Mouse (Mus musculus) liver (tissue): Measurements from ENCODE around the gene Mthfr.

Experiments used
- DNase-seq: peaks from one replicate; pipeline ENCODE4 v3.0.0-alpha.2; 2020; ENCODE audit warnings: mixed read lengths

Mthfr gene

DNA sequence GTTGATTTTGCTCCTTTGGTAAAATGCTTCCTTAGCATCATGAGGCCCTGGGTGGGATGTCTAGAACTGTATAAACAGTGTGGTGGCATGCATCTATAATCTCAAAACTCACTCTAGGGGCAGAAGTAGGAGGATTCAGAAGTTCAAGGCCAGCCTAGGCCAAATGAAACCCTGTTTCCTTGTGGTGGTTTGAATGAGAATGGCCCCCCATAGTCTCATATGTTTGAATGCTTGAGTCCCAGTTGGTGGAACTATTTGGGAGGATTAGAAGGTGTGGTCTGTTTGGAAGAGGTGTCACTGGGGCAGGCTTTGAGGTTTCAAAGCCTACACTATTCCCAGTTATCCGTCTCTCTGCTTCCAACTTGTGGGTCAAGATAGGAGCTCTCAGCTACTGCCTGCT is 52.3 kb downstream of the Mthfr start:
- DNase-seq, result no peak

DNA sequence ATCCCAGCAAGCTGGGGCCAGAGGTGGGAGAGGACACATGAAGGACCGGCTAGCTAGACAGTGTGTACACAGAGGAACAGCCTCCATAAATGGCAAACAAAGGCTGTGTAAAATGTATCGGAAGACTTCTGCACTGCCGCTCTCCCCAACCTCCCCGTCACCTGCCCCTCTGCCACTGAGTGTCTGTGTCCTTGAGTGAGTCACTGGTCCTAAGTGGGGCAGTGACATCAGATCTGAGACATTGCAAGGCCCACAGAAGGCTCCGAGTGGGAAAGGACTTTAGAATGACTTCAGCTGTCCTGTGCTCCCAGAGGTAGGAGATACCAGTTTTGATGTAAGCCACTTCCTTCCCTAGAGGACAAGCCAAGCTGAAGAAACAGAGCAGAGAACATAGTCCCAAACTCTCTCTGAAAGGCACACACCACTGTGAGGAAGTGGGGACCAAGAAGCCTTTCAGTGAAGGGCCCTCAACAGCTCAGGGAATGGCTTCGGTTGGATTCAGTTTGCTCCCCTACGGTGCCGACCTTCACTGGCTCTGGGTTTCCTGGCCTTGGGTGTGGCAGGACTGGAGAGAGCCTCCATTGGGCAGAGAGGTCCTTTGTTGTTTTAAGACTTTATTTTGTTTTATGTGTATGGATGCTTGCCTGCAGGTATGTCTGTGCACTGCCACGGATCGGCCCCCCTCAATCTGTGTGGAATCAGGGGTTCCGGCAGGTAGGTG is 53.8 kb downstream of the Mthfr start:
- DNase-seq, result no peak

DNA sequence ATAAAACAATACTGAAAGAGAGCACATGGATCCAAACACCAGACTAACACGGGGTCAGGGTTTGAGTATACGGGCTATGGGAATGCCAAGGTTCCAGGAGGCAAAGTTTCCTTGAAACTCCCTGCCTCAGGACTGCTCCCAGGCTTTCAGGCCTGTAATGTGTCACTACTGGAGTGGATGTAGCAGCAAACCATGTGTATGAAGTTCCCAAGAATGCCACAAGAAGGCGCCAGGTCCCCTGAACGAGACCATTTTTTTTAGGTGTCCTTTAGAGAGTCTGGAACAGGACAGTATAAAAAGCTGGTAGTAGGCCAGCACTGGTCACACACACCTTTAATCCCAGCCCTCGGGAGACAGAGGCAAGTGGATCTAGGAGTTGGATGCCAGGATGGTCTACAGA is 55.3 kb downstream of the Mthfr start:
- DNase-seq, result no peak

DNA sequence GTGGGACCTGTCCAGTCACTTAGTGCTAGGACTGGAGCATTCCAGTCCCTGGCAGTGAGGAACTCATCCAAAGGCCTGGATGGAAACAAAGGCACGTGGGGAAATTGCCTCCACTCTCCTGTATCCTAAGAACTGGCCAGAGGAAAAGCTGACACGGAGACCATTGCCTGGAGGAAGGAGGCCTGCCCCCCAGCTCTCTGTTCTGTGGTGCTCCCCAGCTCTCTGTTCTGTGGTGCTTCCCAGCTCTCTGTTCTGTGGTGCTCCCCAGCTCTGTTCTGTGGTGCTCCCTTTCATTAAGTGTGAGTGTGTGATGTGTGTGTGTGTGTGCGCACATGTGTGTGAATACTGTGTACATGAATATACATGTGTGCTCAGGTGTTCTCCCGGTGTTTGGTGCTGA is 56.2 kb downstream of the Mthfr start:
- DNase-seq, result no peak

DNA sequence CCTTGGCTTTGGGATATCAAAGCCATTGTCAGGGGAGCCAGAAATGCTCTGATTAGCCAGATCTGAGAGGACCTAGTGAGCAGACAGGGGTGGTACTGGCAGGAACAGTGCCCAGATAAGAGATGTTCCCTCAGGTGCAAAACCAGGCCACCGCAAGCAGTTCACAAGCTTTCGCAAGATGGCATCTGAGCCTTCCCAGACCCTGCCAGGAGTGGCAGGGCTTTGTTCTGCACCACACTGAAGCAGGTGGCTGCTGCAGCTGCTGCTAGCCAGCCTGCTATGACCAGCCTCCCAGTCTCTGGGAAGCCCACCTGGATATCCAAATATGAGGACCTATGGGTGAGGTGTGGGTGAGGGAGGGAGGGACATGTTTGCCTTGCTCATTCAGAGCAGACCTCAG is 59.1 kb downstream of the Mthfr start:
- DNase-seq, result no peak

DNA sequence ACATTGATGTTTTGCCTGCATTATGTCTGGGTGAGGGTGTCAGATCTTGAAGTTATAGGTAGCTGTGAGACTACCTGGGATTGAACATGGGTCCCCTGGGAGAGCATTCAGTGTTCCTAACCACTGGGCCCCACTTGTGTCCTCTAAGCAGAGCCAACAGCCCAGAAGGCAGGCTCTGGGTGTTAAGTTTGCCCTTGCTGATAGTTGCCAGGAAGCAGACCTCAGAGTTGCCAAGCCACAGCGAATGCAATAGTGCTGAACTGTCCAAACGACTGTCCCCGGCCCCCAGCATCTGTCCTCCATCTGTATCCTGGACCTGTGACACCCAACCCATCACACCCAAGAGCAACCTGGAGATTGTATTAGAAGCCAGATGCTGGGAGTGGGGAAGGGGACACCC is 59.8 kb downstream of the Mthfr start:
- no peak for DNase-seq

DNA sequence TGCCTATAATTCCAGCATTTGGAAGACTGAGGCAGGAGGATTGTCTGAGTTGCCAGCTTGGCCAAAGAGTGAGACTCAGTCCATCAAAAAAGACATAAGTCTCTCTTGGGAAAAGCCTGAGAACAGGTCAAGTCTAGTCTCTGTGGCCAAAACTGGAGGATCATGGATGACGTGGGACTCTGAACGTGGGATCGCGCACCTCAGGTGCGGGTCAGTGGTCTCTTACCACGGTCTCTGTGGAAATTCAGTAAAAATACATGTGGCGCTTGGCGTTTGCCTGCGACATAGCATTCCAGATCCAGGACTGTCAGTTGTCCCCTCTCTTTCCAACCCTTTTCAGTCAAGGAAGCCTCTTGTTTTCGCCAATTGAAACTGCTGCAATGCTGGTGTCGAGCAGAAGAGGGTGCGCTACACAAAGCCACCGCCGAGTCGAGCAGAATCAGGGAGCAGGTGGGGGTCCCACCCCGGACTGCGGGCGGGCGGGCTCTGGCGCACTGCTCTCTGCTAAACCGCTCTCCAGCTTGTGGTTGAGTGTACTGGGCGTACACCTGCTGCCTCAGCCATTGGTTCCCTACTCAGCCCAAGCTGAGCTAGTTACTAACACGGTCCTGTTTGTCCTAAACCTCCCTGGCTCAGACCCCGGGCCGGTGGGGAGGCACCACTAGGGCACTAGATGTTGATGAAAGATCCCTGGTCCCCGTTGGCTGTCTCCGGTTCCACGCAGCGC is 63.1 kb downstream of the Mthfr start:
- DNase-seq, result peak; percentile 51

DNA sequence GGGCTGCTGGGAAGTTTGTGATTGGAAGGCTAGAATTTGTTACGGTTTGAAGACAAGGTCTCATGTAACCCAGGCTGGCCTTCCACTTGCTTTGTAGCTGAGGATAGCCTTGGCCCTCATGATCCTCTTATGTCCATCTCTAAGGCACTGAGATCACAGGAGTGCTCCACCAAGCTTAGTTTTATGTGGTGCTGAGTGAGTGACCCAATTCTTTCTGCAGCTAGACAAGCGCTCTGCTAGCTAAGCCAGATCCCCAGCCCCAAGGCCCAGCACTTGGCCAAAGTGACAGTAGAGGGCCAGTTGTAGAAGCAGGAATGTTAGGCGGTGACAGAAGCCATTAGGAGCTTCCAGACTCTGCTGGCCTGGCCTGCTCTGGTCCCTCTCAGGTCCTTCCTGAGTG is 65.3 kb downstream of the Mthfr start:
- DNase-seq, result no peak

DNA sequence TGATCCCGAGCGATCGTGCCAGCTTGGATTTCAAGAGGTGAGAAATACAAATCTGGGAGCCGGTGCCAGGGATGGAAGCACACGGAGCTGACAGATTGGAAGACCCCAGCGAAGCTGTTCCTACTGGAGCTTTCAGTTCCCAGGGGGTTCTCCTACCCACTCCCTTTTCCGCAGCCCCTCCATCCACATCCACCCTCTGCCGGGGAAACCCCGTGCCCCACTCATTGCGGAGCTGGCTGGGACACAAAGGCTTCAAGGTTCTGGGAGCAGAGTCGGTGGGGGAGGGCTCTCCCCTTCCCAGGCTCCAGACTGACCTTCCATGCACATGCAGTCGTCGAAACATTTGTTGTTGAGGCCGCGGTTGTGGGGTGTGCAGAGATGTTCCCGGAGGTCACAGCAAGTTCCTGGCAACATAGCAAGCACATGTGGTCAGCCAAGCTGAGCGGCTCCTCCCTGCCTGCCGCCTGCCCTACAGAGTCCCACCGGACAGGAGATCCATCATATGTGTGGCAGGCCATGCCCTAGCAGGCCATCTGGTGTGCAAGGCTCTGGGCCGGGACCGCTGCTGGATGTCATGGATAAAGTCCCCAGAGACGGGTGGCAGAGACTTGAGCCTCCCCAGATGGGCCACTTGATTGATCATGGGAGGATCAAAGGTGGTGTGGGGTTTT is 68.9 kb downstream of the Mthfr start:
- no peak for DNase-seq

DNA sequence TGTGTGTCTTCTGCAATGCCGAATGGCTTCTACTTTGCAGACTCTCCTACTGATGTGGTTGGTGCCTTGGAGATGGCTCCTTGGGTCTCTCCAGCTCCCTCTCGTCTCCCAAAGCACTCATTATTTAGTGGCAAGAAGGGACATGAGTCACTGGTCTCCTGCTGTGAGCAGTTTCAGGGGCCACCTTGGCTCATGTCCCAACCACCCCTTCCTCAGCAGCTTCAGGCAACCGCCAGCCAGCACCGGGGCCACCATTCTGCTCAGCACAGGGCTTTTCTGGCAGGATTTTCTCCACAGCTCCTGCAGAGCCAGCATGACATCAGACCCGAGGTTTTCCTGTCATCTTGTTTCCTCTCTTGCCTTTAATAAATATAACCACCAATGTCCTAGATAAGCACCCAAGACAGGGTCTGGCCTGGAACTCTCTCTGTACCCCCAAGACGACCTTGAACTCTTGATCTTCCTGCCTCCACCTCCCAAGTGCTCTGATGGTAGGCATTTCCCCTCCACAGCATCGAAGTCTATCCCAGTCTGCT is 69.8 kb downstream of the Mthfr start:
- DNase-seq, result no peak
